Mouse (Mus musculus): Measurements from ENCODE around the gene Ahdc1. TPM values are rescaled to one million over a fixed set of nuclear protein-coding genes. Genes with fewer than 3 reads are reported as not detected.
A peak's percentile ranks its signal among the peaks of the same experiment; 100 is the strongest.

Ahdc1 gene
- total and polyA plus RNA-seq, 3 experiments = 2.5 to 8.8 TPM; not detected in 1

DNA sequence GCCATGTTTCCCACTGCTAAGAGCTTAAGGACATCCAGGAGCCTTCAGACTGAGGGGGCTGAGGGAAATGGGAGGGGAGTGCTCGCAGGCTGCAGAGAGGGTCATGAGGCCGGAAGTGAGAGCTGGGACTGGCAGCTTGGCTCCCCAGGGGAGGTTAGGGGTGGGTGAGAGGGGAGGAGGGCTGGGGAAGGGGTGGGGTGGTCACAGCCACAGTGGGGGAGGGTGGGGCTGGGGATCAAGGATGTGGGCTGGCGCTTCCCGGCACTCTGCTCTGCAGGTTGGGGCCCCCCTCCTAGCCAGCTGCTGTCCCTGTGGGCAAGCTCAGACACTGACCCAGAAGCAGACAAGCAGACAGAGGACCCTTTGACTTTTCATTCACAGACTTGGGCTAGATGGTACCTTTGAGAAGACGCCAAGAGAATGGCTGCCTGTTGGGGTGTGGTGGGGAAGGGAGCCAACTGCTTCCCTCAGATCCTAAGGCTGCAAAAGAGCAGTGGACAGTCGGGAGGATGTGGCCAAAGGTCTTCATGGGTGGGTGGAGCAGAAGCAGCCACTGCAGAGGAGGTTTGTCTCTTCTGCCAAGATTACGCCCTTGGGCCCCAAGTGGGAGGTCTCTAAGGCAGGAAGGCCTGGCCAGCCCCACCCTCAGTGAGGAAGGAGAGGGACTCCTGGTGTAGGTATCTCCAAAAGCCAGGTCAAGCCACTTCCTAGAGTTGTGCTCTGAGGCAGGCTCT is 46.5 kb downstream of the Ahdc1 start:
- DNase-seq (ENCODE audit: low read depth, low spot score) = peak; percentile 64
- no peaks in the 10 kb centered on the region for H3K9me3 ChIP-seq (replicated peaks; ENCODE audit: insufficient read depth, low read length)
- peak overlapping the region; percentile 21 for H3K27ac ChIP-seq (ENCODE audit: control insufficient read depth, low read depth, low read length)
- TF ChIP-seq MAX (IDR thresholded peaks at IDR 0.05; ENCODE audit: low read length) = no peak
- TF ChIP-seq ZNF384 (IDR thresholded peaks at IDR 0.05; ENCODE audit: low read depth, low read length) = no peak
- TF ChIP-seq SIN3A (IDR thresholded peaks at IDR 0.05; ENCODE audit: low read length) = no peak
- no peak for TF ChIP-seq GATA1 (IDR thresholded peaks at IDR 0.05; ENCODE audit: low read depth, low read length)
- no peak for TF ChIP-seq MAZ (IDR thresholded peaks at IDR 0.05; ENCODE audit: low read depth, low read length)
- TF ChIP-seq CHD2 (IDR thresholded peaks at IDR 0.05; ENCODE audit: low read length) = no peak
- TF ChIP-seq RCOR1 (IDR thresholded peaks at IDR 0.05; ENCODE audit: low read depth, low read length) = no peak
- no peak for TF ChIP-seq TBP (IDR thresholded peaks at IDR 0.05; ENCODE audit: low read depth, low read length)
- TF ChIP-seq KAT2A (conservative IDR thresholded peaks at IDR 0.05; ENCODE audit: low read depth, low read length) = no peak
- no peak for TF ChIP-seq TAL1 (IDR thresholded peaks at IDR 0.05; ENCODE audit: low read length)
- TF ChIP-seq POLR2AphosphoS2 (IDR thresholded peaks at IDR 0.05; ENCODE audit: low read length) = no peak
- TF ChIP-seq ZC3H11A (IDR thresholded peaks at IDR 0.05; ENCODE audit: low read depth, low read length) = no peak
- TF ChIP-seq USF2 (IDR thresholded peaks at IDR 0.05; ENCODE audit: borderline replicate concordance in 1 of 2, insufficient read depth in 1 of 2, low read depth in 1 of 2, low read length in 2 of 2) = no peak
- TF ChIP-seq ELF1 (IDR thresholded peaks at IDR 0.05; ENCODE audit: low read depth, low read length) = no peak
- TF ChIP-seq ZMIZ1 (IDR thresholded peaks at IDR 0.05; ENCODE audit: low read depth, low read length) = no peak
- no peak for TF ChIP-seq JUND (IDR thresholded peaks at IDR 0.05; ENCODE audit: low read depth, low read length)
- no peak for TF ChIP-seq MEF2A (IDR thresholded peaks at IDR 0.05; ENCODE audit: extremely low read depth, insufficient replicate concordance, low read depth, low read length, poor library complexity, severe bottlenecking)
- no peak for TF ChIP-seq BHLHE40 (IDR thresholded peaks at IDR 0.05; ENCODE audit: borderline replicate concordance, low read depth, low read length)
- no peak for TF ChIP-seq ZKSCAN1 (IDR thresholded peaks at IDR 0.05; ENCODE audit: low read depth, low read length)
- no peak for TF ChIP-seq GABPA (IDR thresholded peaks at IDR 0.05; ENCODE audit: low read depth, low read length)
- H3K9ac ChIP-seq (ENCODE audit: control insufficient read depth, low read depth, low read length, poor library complexity, severe bottlenecking) = 0 out of 2 replicates have a peak overlapping the region, but pooled peaks have one; percentile 3
- no peaks in the 10 kb centered on the region for H3K27me3 ChIP-seq (ENCODE audit: control insufficient read depth in 1 of 2, insufficient read depth in 2 of 2, low read length in 2 of 2)
- peaks cover 0 to 15% of the 10 kb centered on the region in 2 experiments; a peak in 2 of 4 replicates for H3K36me3 ChIP-seq (ENCODE audit: control insufficient read depth in 1 of 2, insufficient read depth in 2 of 2, low read length in 2 of 2)
- H3K4me1 ChIP-seq (ENCODE audit: control insufficient read depth in 1 of 2, insufficient read depth in 2 of 2, low read length in 2 of 2) = peaks cover 7 to 18% of the 10 kb centered on the region in 2 experiments
- H3K79me2 ChIP-seq (ENCODE audit: control insufficient read depth, insufficient read depth, low read length, poor library complexity) = no peaks in the 10 kb centered on the region
- H3K4me3 ChIP-seq (ENCODE audit: control insufficient read depth in 1 of 2, insufficient read depth in 1 of 2, low read depth in 2 of 2, low read length in 2 of 2) = no peak overlapping the region

DNA sequence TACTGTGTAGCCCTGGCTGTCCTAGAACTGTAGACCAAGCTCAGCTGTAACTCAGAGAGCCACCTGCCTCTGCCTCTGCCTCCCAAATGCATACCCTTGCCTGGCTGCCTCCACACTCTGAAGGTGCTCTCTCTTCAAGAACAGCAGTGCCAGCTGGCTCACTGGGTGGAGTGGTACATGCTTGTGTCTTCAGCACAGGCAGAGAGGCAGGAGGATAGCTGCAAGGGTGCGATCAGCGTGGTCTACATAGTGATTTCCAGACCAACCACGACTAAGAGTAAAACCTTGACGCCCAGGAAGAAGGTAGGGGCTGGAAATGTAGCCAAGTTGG is 47.0 kb downstream of the Ahdc1 start:
- Histone ChIP-seq H3K9ac (ENCODE audit: control insufficient read depth, low read depth, low read length, poor library complexity, severe bottlenecking) (no peak overlapping the region), H3K36me3 (ENCODE audit: control insufficient read depth in 1 of 2, insufficient read depth in 2 of 2, low read length in 2 of 2) (peaks cover 0 to 15% of the 10 kb centered on the region in 2 experiments; a peak in 2 of 4 replicates), H3K79me2 (ENCODE audit: control insufficient read depth, insufficient read depth, low read length, poor library complexity) (no peaks in the 10 kb centered on the region), H3K27ac (ENCODE audit: control insufficient read depth, low read depth, low read length) (peak overlapping the region; percentile 21; the same call in 1 of the 2 replicates), H3K9me3 (replicated peaks; ENCODE audit: insufficient read depth, low read length) (no peaks in the 10 kb centered on the region), H3K4me3 (ENCODE audit: control insufficient read depth in 1 of 2, insufficient read depth in 1 of 2, low read depth in 2 of 2, low read length in 2 of 2) (no peak overlapping the region), H3K4me1 (ENCODE audit: control insufficient read depth in 1 of 2, insufficient read depth in 2 of 2, low read length in 2 of 2) (peaks cover 7 to 18% of the 10 kb centered on the region in 2 experiments), H3K27me3 (ENCODE audit: control insufficient read depth in 1 of 2, insufficient read depth in 2 of 2, low read length in 2 of 2) (no peaks in the 10 kb centered on the region)
- no peak for DNase-seq (ENCODE audit: low read depth, low spot score)
- TF ChIP-seq SMC3 (IDR thresholded peaks at IDR 0.05; ENCODE audit: low read depth, low read length) (no peak), E2F4 (IDR thresholded peaks at IDR 0.05; ENCODE audit: borderline replicate concordance, low read depth, low read length) (no peak), UBTF (IDR thresholded peaks at IDR 0.05; ENCODE audit: borderline replicate concordance, insufficient read depth, low read depth, low read length) (no peak), SIN3A (IDR thresholded peaks at IDR 0.05; ENCODE audit: low read length) (no peak), JUND (IDR thresholded peaks at IDR 0.05; ENCODE audit: low read depth, low read length) (no peak), TBP (IDR thresholded peaks at IDR 0.05; ENCODE audit: low read depth, low read length) (no peak), POLR2A (IDR thresholded peaks at IDR 0.05; ENCODE audit: control insufficient read depth in 1 of 2, insufficient read depth in 1 of 2, low read depth in 1 of 2, low read length in 2 of 2, poor library complexity in 1 of 2) (no peak), ZNF384 (IDR thresholded peaks at IDR 0.05; ENCODE audit: low read depth, low read length) (no peak), EP300 (IDR thresholded peaks at IDR 0.05; ENCODE audit: low read depth in 1 of 2, low read length in 2 of 2) (no peak), ZKSCAN1 (IDR thresholded peaks at IDR 0.05; ENCODE audit: low read depth, low read length) (no peak), TAL1 (IDR thresholded peaks at IDR 0.05; ENCODE audit: low read length) (no peak), POLR2AphosphoS2 (IDR thresholded peaks at IDR 0.05; ENCODE audit: low read length) (no peak), CTCF (IDR thresholded peaks at IDR 0.05 in 2 of 3, conservative IDR thresholded peaks at IDR 0.05 in 1 of 3; ENCODE audit: control insufficient read depth in 1 of 3, insufficient read depth in 1 of 3, low read depth in 2 of 3, low read length in 3 of 3, poor library complexity in 1 of 3, severe bottlenecking in 1 of 3) (no peak), RCOR1 (IDR thresholded peaks at IDR 0.05; ENCODE audit: low read depth, low read length) (no peak), NRF1 (IDR thresholded peaks at IDR 0.05; ENCODE audit: insufficient read depth, low read depth, low read length, poor library complexity, severe bottlenecking) (no peak), RAD21 (IDR thresholded peaks at IDR 0.05; ENCODE audit: low read depth, low read length) (no peak), ETS1 (IDR thresholded peaks at IDR 0.05; ENCODE audit: low read depth, low read length) (no peak), MXI1 (IDR thresholded peaks at IDR 0.05; ENCODE audit: low read depth, low read length) (no peak)

Measured in MEL (cell line).